Mouse (Mus musculus) stomach, embryonic 14.5 days (tissue): ENCODE data around the gene Myo1e. TPM values are rescaled to one million over a fixed set of nuclear protein-coding genes. Genes with fewer than 3 reads are reported as not detected.

Experiments used
- ATAC-seq: fragments of 200-750 bp; cut with Nextera tagmentation; 2 replicates; pipeline ENCODE4 v1.8.0; 2017; ENCODE audit warnings: low read depth, moderate TSS enrichment; ENCODE audit not compliant: insufficient number of reproducible peaks, insufficient read depth, low FRiP score
- H3K27ac ChIP-seq: fragments of 300-500 bp; sonication (generic); 2 replicates; pipeline ENCODE4 v1.5.1; 2014; ENCODE audit warnings: mild to moderate bottlenecking, low read length, moderate library complexity, mixed read lengths
- H3K27me3 ChIP-seq: fragments of 300-500 bp; sonication (generic); 2 replicates; pipeline ENCODE4 v1.6.1; 2014; ENCODE audit warnings: low read length, control low read depth, mixed read lengths; ENCODE audit not compliant: control insufficient read depth, insufficient read depth
- H3K36me3 ChIP-seq: fragments of 300-500 bp; sonication (generic); 2 replicates; pipeline ENCODE4 v1.6.1; 2014; ENCODE audit warnings: mild to moderate bottlenecking, control low read depth, low read length, moderate library complexity, mixed read lengths; ENCODE audit not compliant: control insufficient read depth, insufficient read depth
- H3K4me1 ChIP-seq: fragments of 300-500 bp; sonication (generic); 2 replicates; pipeline ENCODE4 v1.6.1; 2014; ENCODE audit warnings: low read length, control low read depth, mixed read lengths; ENCODE audit not compliant: control insufficient read depth, insufficient read depth
- H3K4me2 ChIP-seq: fragments of 300-500 bp; sonication (generic); replicated peaks from 2 replicates; pipeline ENCODE4 v1.6.1; 2014; ENCODE audit warnings: low read depth, low read length, control low read depth
- H3K4me3 ChIP-seq: fragments of 300-500 bp; sonication (generic); 2 replicates; pipeline ENCODE4 v1.5.1; 2014; ENCODE audit warnings: low read depth, low read length, control low read depth
- H3K9ac ChIP-seq: fragments of 300-500 bp; sonication (generic); replicated peaks from 2 replicates; pipeline ENCODE4 v1.6.1; 2014; ENCODE audit warnings: low read depth, mild to moderate bottlenecking, control low read depth, low read length, moderate library complexity, mixed read lengths
- H3K9me3 ChIP-seq: fragments of 300-500 bp; sonication (generic); 2 replicates; pipeline ENCODE4 v1.6.1; 2016; ENCODE audit warnings: low read depth, low read length, control low read depth; ENCODE audit not compliant: control insufficient read depth
- WGBS: fragments of 180-500 bp; shearing (Covaris S2); extraction: QIAGEN DNeasy Blood & Tissue Kit; methylation state at CpG from one replicate; pipeline ENCODE4 v1.1.7; 2014; 5-methylcytosine and 5-hydroxymethylcytosine counted together
- polyA plus RNA-seq: library from polyadenylated mRNA; unstranded; fragments of >200 nt; fragmentation: Nextera tagmentation; extraction: Ambion mirVana; gene quantifications from 2 replicates; pipeline ENCODE4 v1.2.1, GENCODE M21; 2014

Gene Myo1e
- polyA plus RNA-seq, 1 experiment from 2014 or later, result 23.2 TPM

DNA sequence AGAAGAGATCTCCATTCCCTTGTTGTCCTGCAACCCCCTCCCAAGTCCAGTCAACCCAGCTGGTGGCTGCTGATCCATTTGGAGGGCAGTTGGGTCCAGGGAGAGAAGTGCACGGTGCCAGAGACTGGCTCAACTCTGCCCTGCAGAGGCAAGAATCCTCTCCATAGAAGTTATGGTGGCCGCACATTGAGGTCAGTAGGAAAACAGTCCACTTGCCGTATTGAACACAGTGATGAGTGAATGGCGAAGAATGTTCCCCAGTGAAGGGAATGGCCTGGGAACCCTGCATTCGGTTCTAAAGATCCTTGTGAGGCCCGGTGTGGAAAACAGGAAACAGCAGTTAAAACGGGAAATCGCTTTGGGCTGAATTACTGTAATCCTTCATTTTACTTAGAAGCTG is 56.0 kb downstream of the Myo1e start:
- H3K9me3 ChIP-seq, result no peaks in the 10 kb centered on the region
- no peaks in the 10 kb centered on the region for H3K27me3 ChIP-seq
- ATAC-seq, result no peak
- H3K9ac ChIP-seq, result no peak overlapping the region
- peaks cover 25% of the 10 kb centered on the region for H3K4me1 ChIP-seq
- 58% methylated on average over 8 of the region's 8 CpGs for WGBS
- no peak overlapping the region for H3K4me3 ChIP-seq
- no peak overlapping the region for H3K4me2 ChIP-seq
- H3K36me3 ChIP-seq, result no peaks in the 10 kb centered on the region
- no peak overlapping the region for H3K27ac ChIP-seq

DNA sequence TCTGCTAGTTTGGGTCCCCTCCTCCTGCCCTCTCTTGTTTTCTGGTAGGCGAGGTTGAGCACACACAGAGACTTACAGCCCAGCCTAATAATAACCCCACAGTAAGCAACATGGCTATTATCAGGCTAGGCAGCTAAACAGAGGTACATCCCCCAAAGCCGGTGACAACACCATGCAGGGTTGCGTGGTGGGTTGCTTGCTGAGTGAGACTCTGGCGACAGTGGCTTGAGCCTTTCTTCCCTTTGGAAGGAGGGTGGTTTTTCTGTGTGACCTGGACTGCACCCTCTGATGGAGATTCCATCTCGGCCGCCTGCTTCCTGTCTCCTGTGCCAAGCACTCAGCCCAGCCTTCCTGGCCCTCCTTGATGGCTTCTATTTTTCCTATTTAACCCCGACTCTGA is 56.6 kb downstream of the Myo1e start:
- Histone ChIP-seq H3K4me3 (no peak overlapping the region), H3K27me3 (no peaks in the 10 kb centered on the region), H3K27ac (no peak overlapping the region), H3K36me3 (no peaks in the 10 kb centered on the region), H3K9me3 (no peaks in the 10 kb centered on the region), H3K9ac (no peak overlapping the region), H3K4me1 (peaks cover 23% of the 10 kb centered on the region), H3K4me2 (no peak overlapping the region)
- WGBS, result 48% methylated on average over 7 of the region's 7 CpGs
- ATAC-seq, result no peak

GRCm38 (mm10) chr9:70265513-70265912 is 58.4 kb downstream of the Myo1e start:
- H3K36me3 ChIP-seq, result no peaks in the 10 kb centered on the region
- no peak overlapping the region for H3K27ac ChIP-seq
- H3K9ac ChIP-seq, result no peak overlapping the region
- ATAC-seq, result no peak
- peaks cover 14% of the 10 kb centered on the region for H3K4me1 ChIP-seq
- WGBS, result 88% methylated on average over 5 of the region's 5 CpGs
- no peaks in the 10 kb centered on the region for H3K9me3 ChIP-seq
- no peaks in the 10 kb centered on the region for H3K27me3 ChIP-seq
- no peak overlapping the region for H3K4me3 ChIP-seq
- no peak overlapping the region for H3K4me2 ChIP-seq

DNA sequence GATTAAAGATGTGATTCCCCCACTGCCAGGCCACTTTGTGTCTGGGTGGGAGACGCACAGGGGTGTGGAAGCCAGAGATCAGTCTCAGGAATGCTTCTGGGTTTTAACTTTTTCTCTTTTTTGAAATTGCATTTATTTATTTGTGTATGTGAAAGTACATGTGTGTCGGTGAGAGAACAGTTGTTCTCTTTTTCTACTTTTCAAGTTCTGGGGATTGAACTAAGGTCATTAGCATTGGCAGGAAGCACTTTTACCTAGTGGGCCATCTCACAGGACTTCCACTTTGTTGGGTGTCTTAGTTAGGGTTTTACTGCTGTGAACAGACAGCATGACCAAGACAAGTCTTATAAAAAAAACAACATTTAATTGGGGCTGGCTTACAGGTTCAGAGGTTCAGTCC is 59.0 kb downstream of the Myo1e start:
- no peak overlapping the region for H3K27ac ChIP-seq
- 91% methylated on average over 2 of the region's 2 CpGs for WGBS
- no peaks in the 10 kb centered on the region for H3K36me3 ChIP-seq
- ATAC-seq, result no peak
- no peak overlapping the region for H3K4me2 ChIP-seq
- peaks cover 12% of the 10 kb centered on the region; the same call in 1 of the 2 replicates for H3K4me1 ChIP-seq
- H3K9me3 ChIP-seq, result no peaks in the 10 kb centered on the region
- no peak overlapping the region for H3K9ac ChIP-seq
- no peak overlapping the region for H3K4me3 ChIP-seq
- no peaks in the 10 kb centered on the region for H3K27me3 ChIP-seq

DNA sequence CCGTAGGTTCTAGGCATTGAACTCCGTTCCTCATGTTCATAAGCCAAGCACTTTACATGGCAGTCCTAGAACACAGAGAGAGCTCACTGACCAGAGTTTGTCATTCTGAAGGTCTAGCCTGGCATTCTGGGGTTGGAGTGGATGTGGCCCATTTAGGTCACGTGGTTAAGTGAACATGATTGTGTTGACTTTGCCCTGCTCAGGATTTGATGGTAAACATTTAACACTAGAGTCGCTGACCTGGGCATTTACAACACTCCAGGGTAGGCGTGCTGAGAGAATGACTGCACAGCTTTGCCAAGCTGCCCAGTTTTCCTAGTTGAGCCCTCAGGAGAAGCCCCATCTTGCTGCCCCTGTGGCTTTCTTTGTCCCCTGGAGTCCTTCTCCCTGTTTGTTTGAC is 60.0 kb downstream of the Myo1e start:
- peaks cover 6% of the 10 kb centered on the region; the same call in 1 of the 2 replicates for H3K4me1 ChIP-seq
- H3K4me2 ChIP-seq, result no peak overlapping the region
- no peaks in the 10 kb centered on the region for H3K36me3 ChIP-seq
- no peaks in the 10 kb centered on the region for H3K27me3 ChIP-seq
- no peaks in the 10 kb centered on the region for H3K9me3 ChIP-seq
- H3K27ac ChIP-seq, result no peak overlapping the region
- H3K9ac ChIP-seq, result no peak overlapping the region
- WGBS, result 79% methylated on average over 5 of the region's 5 CpGs
- ATAC-seq, result no peak
- no peak overlapping the region for H3K4me3 ChIP-seq

DNA sequence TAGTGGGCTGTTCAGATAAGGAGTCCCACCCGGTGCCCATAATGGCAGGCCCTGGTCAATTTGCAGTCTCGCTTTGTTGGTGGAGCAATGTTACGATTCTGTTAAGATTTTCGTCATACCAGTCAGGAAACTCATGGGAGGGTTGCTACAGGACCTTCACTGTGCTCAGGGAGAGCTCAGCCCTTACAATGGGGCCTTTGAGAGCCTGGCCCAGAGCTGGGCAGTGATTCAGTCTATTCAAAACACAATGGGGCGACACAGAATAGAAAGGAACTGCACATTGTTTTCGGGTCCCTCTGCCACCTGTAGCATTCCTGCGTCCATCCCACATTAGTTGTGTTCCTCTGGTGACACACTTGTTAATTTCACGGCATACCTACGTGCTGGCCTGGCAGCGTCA is 62.2 kb downstream of the Myo1e start:
- no peak for ATAC-seq
- Histone ChIP-seq H3K9ac (no peak overlapping the region), H3K27ac (no peak overlapping the region; the same call in 1 of the 2 replicates), H3K36me3 (no peaks in the 10 kb centered on the region), H3K4me2 (no peak overlapping the region), H3K4me1 (no peaks in the 10 kb centered on the region), H3K27me3 (no peaks in the 10 kb centered on the region), H3K4me3 (no peak overlapping the region), H3K9me3 (no peaks in the 10 kb centered on the region)
- 73% methylated on average over 10 of the region's 10 CpGs for WGBS

DNA sequence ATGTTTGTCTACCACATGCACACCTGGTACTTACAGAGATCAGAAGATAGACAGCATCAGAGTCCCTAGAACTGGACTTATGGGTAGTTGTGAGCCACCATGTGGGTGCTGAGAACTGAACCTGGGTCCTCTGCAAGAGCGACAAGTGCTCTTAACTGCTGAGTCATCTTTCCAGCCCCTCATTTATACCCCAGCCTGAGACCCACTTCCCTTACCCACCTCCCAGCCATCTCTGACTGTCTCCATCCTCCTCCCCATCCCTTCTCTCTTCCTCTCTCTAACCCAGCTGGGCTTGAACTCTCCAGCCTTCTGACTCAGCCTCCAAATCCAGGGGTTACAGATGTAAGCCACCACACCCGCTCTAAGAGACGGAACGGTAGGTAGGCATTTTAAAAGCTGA is 63.3 kb downstream of the Myo1e start:
- Histone ChIP-seq H3K9me3 (no peaks in the 10 kb centered on the region), H3K4me1 (no peaks in the 10 kb centered on the region), H3K27me3 (no peaks in the 10 kb centered on the region), H3K4me2 (no peak overlapping the region), H3K36me3 (no peaks in the 10 kb centered on the region), H3K4me3 (no peak overlapping the region), H3K9ac (no peak overlapping the region), H3K27ac (no peak overlapping the region)
- WGBS, result 86% methylated on average over 4 of the region's 4 CpGs
- ATAC-seq, result no peak

DNA sequence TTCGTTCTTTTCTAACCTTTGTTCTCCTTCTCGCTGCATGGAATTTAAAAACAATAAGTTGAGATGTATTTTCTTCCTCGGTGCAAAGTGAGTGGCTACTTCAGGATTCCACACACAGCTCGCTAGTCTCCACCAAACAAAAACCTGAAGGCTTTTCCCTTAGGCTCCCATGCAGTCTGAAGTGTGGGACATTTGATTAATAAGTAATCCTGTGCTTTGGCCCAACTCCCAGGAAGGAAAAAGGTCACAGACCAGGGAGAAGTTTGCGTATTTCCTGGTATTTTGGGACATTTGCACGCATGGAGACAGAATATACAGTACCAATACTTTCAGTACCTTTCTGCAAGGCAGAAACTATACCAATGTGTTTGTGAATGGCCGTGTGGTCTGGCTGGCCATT is 64.0 kb downstream of the Myo1e start:
- no peak overlapping the region for H3K4me2 ChIP-seq
- no peak overlapping the region for H3K9ac ChIP-seq
- H3K4me1 ChIP-seq, result no peaks in the 10 kb centered on the region
- 61% methylated on average over 7 of the region's 7 CpGs for WGBS
- no peaks in the 10 kb centered on the region for H3K9me3 ChIP-seq
- no peaks in the 10 kb centered on the region for H3K36me3 ChIP-seq
- H3K4me3 ChIP-seq, result no peak overlapping the region
- no peak overlapping the region for H3K27ac ChIP-seq
- ATAC-seq, result no peak
- H3K27me3 ChIP-seq, result no peaks in the 10 kb centered on the region

- H3K4me2 ChIP-seq, result no peak overlapping the region
- no peak overlapping the region for H3K4me3 ChIP-seq
- H3K27ac ChIP-seq, result no peak overlapping the region
- no peaks in the 10 kb centered on the region for H3K9me3 ChIP-seq
- no peaks in the 10 kb centered on the region for H3K27me3 ChIP-seq
- 89% methylated on average over 9 of the region's 9 CpGs for WGBS
- no peaks in the 10 kb centered on the region for H3K36me3 ChIP-seq
- ATAC-seq, result no peak
- H3K4me1 ChIP-seq, result no peaks in the 10 kb centered on the region
- H3K9ac ChIP-seq, result no peak overlapping the region
These were observed 64.5 kb downstream of the Myo1e start for GRCm38 (mm10) chr9:70271631-70272030.
